Mouse (Mus musculus) left cerebral cortex, postnatal 10 days (tissue): ENCODE data around the gene Nadk2. TPM values are rescaled to one million over a fixed set of nuclear protein-coding genes. Genes with fewer than 3 reads are reported as not detected.
A peak's percentile ranks its signal among the peaks of the same experiment; 100 is the strongest.

Experiments
- DNase-seq, 2 experiments: peaks; one replicate each; pipeline ENCODE4 v3.0.0; 2021 to 2022; ENCODE audit warnings: low spot score in 2 of 2, mixed read lengths in 1 of 2; ENCODE audit errors: extremely low spot score in 1 of 2
- intact Hi-C: fragments of 180-260 bp; cut with DNase I; formaldehyde crosslinking; loops from one replicate; pipeline ENCODE4 v1.15.1; 2025
- total RNA-seq, 2 experiments: library from RNA; stranded (reverse); gene quantifications; 2 replicates each; pipeline ENCODE4 v1.2.3; 2021

Gene Nadk2
- total RNA-seq, 2 experiments from 2014 or later, result 30.7 to 34.9 TPM

DNA sequence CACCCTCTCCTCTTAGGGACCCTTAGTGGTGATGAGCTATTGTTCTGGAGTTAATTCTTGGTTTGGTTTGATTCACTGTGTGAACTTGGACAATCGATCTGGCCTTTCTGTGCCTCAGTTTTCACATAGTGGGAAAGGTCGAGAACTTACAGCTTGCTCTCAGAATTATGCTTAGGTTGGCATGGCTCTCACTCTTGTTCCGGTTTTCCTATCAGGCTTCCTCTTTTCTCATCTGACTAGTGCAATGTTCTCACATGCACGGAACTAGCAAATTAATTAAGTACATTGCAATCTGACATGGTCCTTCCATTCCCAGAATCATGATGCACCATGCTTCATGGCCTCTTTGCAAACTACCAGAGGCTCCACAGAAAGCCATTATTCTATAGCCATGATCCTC lies 51.9 kb downstream of the Nadk2 start:
- no peak for DNase-seq
- intact Hi-C loops, result no loop called here

GRCm38 (mm10) chr15:9124856-9125255 lies 53.8 kb downstream of the Nadk2 start:
- intact Hi-C loops, result no loop called here
- no peak for DNase-seq

GRCm38 (mm10) chr15:9127051-9127791 lies 56.2 kb downstream of the Nadk2 start:
- DNase-seq, result no peak
- intact Hi-C loops, result no loop called here

- DNase-seq, result no peak
- intact Hi-C loops, result no loop called here
These were observed 59.9 kb downstream of the Nadk2 start for GRCm38 (mm10) chr15:9130772-9131498.

DNA sequence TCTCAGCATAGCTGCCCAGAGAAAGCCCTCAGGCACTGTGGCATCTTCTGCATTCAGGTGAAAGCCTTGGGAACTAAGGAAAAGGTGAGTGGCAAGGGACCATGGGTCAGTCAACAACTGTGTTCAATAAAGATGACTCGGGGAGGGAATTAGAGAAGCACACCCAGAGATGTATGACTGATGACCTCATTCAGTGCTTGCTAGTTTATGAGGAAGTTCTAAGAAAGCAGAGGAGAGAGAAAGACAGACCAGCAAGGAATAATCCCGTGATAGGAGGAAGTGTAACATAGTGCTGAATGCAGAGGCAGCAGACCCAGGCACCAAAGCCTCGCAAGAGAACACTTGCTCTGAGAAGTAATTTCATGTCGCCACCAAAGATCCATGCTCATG lies 60.4 kb downstream of the Nadk2 start:
- intact Hi-C loops, result no loop called here

GRCm38 (mm10) chr15:9132693-9133443 lies 61.8 kb downstream of the Nadk2 start:
- DNase-seq, result no peak
- intact Hi-C loops, result no loop called here

More for the DNA sequence above, 60.4 kb downstream of the Nadk2 start:
- DNase-seq, result no peak

DNA sequence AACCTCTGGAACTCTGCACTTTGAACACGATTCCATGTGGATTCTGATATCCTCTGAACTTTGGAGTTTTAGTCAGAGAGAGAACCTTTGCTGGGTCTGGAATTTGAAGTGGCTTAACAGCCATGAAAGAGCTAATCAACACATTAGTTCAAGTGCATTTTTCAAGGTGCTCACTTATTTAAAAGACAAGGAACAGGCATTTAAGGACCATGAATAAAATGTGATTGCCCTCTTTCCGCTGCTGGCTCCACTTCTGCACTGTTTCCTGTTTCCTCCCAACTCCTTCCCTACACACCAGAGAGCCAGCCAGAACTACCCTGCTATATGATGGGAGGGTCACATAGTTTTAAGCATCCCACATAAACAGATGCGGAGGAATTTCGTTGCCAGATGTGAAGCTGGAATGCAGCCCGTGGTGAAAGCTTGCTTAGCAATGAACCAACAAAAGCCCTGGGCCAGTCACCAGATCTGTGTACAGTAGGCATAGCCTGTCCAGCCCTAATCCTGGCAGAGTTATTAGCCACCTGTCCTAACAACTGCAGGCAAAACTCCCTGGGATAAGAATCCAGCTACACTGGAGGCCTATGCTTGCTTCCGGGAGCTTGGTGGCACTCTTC lies 63.9 kb downstream of the Nadk2 start:
- intact Hi-C loops, result no loop called here
- no peak for DNase-seq

GRCm38 (mm10) chr15:9139447-9139846 lies 68.4 kb downstream of the Nadk2 start:
- intact Hi-C loops, result no loop called here
- no peak for DNase-seq

GRCm38 (mm10) chr15:9140252-9140680 lies 69.2 kb downstream of the Nadk2 start, which contains the start of gene Lmbrd2:
TSS of gene Lmbrd2 (plus strand) at chr15:9140550.
- peak; percentile 96 to 98 for DNase-seq
- intact Hi-C loops, result no loop called here

GRCm38 (mm10) chr15:9140684-9141171 lies 69.7 kb downstream of the Nadk2 start:
- intact Hi-C loops, result no loop called here
- peak in 1 of 2 experiments; percentile 22 for DNase-seq

GRCm38 (mm10) chr15:9155325-9155724 lies 84.3 kb downstream of the Nadk2 start, which contains the start of gene Skp2:
TSS of gene Skp2 (minus strand) at chr15:9155425.
- DNase-seq, result no peak

More at GRCm38 (mm10) chr15:9155325-9155724, 84.3 kb downstream of the Nadk2 start, which contains the start of gene Skp2:
- intact Hi-C loops, result no loop called here

Other genes starting within 250 kb of the Nadk2 start
- 1 to 10 TPM; 5.1 to 9.5 TPM for gene Ranbp3l, start 103.3 kb upstream of the Nadk2 start, total RNA-seq
- gene Lmbrd2, start 69.3 kb downstream of the Nadk2 start, total RNA-seq, result 10 to 100 TPM; 60.0 to 63.3 TPM
- gene Skp2, start 84.2 kb downstream of the Nadk2 start, total RNA-seq, result 1 to 10 TPM; 5.9 to 6.0 TPM
- gene Ugt3a1, start 205.6 kb downstream of the Nadk2 start, total RNA-seq, result not detected